Mouse (Mus musculus): ENCODE measurements at regions not wholly inside any gene's neighbourhood (a gene's known extent, or its start where the extent isn't known, plus 50 kb on each side); places are given as distances from the start of the nearest gene placed in this dataset.

GRCm38 (mm10) chr8:39344731-39345130 is 1330.1 kb upstream of the Adam24 start:
- H3K79me2 ChIP-seq (ENCODE audit: control insufficient read depth, insufficient read depth, low read length, poor library complexity) = no peaks in the 10 kb centered on the region
- DNase-seq (ENCODE audit: low read depth, low spot score) = no peak
- H3K4me1 ChIP-seq (ENCODE audit: control insufficient read depth in 1 of 2, insufficient read depth in 2 of 2, low read length in 2 of 2) = no peaks in the 10 kb centered on the region
- no peaks in the 10 kb centered on the region for H3K9me3 ChIP-seq (replicated peaks; ENCODE audit: insufficient read depth, low read length)
- no peak for TF ChIP-seq MAFK (IDR thresholded peaks at IDR 0.05; ENCODE audit: borderline replicate concordance, low read depth, low read length)
- H3K9ac ChIP-seq (ENCODE audit: control insufficient read depth, low read depth, low read length, poor library complexity, severe bottlenecking) = no peak overlapping the region
- peaks cover 0 to 2% of the 10 kb centered on the region in 2 experiments; a peak in 1 of 4 replicates for H3K36me3 ChIP-seq (ENCODE audit: control insufficient read depth in 1 of 2, insufficient read depth in 2 of 2, low read length in 2 of 2)
- no peaks in the 10 kb centered on the region for H3K27me3 ChIP-seq (ENCODE audit: control insufficient read depth in 1 of 2, insufficient read depth in 2 of 2, low read length in 2 of 2)
- no peak overlapping the region for H3K27ac ChIP-seq (ENCODE audit: control insufficient read depth, low read depth, low read length)
- H3K4me3 ChIP-seq (ENCODE audit: control insufficient read depth in 1 of 2, insufficient read depth in 1 of 2, low read depth in 2 of 2, low read length in 2 of 2) = no peak overlapping the region

- Histone ChIP-seq H3K27me3 (ENCODE audit: control insufficient read depth in 1 of 2, insufficient read depth in 2 of 2, low read length in 2 of 2) (no peaks in the 10 kb centered on the region), H3K4me1 (ENCODE audit: control insufficient read depth in 1 of 2, insufficient read depth in 2 of 2, low read length in 2 of 2) (no peaks in the 10 kb centered on the region), H3K27ac (ENCODE audit: control insufficient read depth, low read depth, low read length) (no peak overlapping the region), H3K79me2 (ENCODE audit: control insufficient read depth, insufficient read depth, low read length, poor library complexity) (no peaks in the 10 kb centered on the region), H3K36me3 (ENCODE audit: control insufficient read depth in 1 of 2, insufficient read depth in 2 of 2, low read length in 2 of 2) (peaks cover 0 to 2% of the 10 kb centered on the region in 2 experiments; a peak in 1 of 4 replicates), H3K4me3 (ENCODE audit: control insufficient read depth in 1 of 2, insufficient read depth in 1 of 2, low read depth in 2 of 2, low read length in 2 of 2) (no peak overlapping the region), H3K9ac (ENCODE audit: control insufficient read depth, low read depth, low read length, poor library complexity, severe bottlenecking) (no peak overlapping the region), H3K9me3 (replicated peaks; ENCODE audit: insufficient read depth, low read length) (no peaks in the 10 kb centered on the region)
- DNase-seq (ENCODE audit: low read depth, low spot score) = no peak
- TF ChIP-seq GATA1 (IDR thresholded peaks at IDR 0.05; ENCODE audit: low read depth, low read length) (no peak), CHD2 (IDR thresholded peaks at IDR 0.05; ENCODE audit: low read length) (no peak), RCOR1 (IDR thresholded peaks at IDR 0.05; ENCODE audit: low read depth, low read length) (no peak), TCF12 (IDR thresholded peaks at IDR 0.05; ENCODE audit: low read depth, low read length) (no peak), MYB (IDR thresholded peaks at IDR 0.05; ENCODE audit: low read depth, low read length) (no peak), EP300 (IDR thresholded peaks at IDR 0.05; ENCODE audit: low read depth in 1 of 2, low read length in 2 of 2) (no peak), TBP (IDR thresholded peaks at IDR 0.05; ENCODE audit: low read depth, low read length) (no peak), ZC3H11A (IDR thresholded peaks at IDR 0.05; ENCODE audit: low read depth, low read length) (no peak), E2F4 (IDR thresholded peaks at IDR 0.05; ENCODE audit: borderline replicate concordance, low read depth, low read length) (no peak)
These were observed 1328.4 kb upstream of the Adam24 start for GRCm38 (mm10) chr8:39346471-39346870.

DNA sequence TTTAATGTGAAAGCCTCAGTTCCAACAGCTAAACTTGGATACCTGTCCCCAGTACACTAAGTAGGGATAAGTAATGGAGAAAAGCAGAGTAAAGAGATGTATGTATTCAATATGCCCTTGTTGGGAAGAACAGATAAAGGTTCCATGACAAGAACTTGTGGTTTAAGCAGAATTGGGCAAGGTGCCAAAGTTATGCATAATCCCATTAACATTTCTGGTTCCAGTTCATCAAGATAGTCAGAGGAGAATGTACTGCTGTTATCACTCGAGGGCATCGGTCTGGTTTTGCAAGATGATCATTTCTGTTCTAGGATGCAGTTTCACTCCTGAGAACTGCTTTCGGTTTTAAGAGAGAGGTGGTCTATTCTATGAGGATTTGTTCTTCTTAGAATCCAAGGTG is 1325.9 kb upstream of the Adam24 start:
- Histone ChIP-seq H3K27me3 (ENCODE audit: control insufficient read depth in 1 of 2, insufficient read depth in 2 of 2, low read length in 2 of 2) (no peaks in the 10 kb centered on the region), H3K79me2 (ENCODE audit: control insufficient read depth, insufficient read depth, low read length, poor library complexity) (no peaks in the 10 kb centered on the region), H3K9ac (ENCODE audit: control insufficient read depth, low read depth, low read length, poor library complexity, severe bottlenecking) (no peak overlapping the region), H3K9me3 (replicated peaks; ENCODE audit: insufficient read depth, low read length) (no peaks in the 10 kb centered on the region), H3K4me3 (ENCODE audit: control insufficient read depth in 1 of 2, insufficient read depth in 1 of 2, low read depth in 2 of 2, low read length in 2 of 2) (0 out of 4 replicates have a peak overlapping the region, but pooled peaks of 1 of the 2 experiments have one; percentile 15), H3K27ac (ENCODE audit: control insufficient read depth, low read depth, low read length) (no peak overlapping the region), H3K36me3 (ENCODE audit: control insufficient read depth in 1 of 2, insufficient read depth in 2 of 2, low read length in 2 of 2) (peaks cover 0 to 2% of the 10 kb centered on the region in 2 experiments; a peak in 1 of 4 replicates), H3K4me1 (ENCODE audit: control insufficient read depth in 1 of 2, insufficient read depth in 2 of 2, low read length in 2 of 2) (no peaks in the 10 kb centered on the region)
- TF ChIP-seq TCF12 (IDR thresholded peaks at IDR 0.05; ENCODE audit: low read depth, low read length) (0 out of 2 replicates have a peak, but pooled peaks have one; percentile 13), BHLHE40 (IDR thresholded peaks at IDR 0.05; ENCODE audit: borderline replicate concordance, low read depth, low read length) (no peak), MEF2A (IDR thresholded peaks at IDR 0.05; ENCODE audit: extremely low read depth, insufficient replicate concordance, low read depth, low read length, poor library complexity, severe bottlenecking) (no peak), GATA1 (IDR thresholded peaks at IDR 0.05; ENCODE audit: low read depth, low read length) (peak; percentile 32; the same call in 1 of the 2 replicates), ZKSCAN1 (IDR thresholded peaks at IDR 0.05; ENCODE audit: low read depth, low read length) (no peak), MAZ (IDR thresholded peaks at IDR 0.05; ENCODE audit: low read depth, low read length) (no peak), MYC (IDR thresholded peaks at IDR 0.05; ENCODE audit: low read depth, low read length) (no peak), CTCF (IDR thresholded peaks at IDR 0.05 in 2 of 3, conservative IDR thresholded peaks at IDR 0.05 in 1 of 3; ENCODE audit: control insufficient read depth in 1 of 3, insufficient read depth in 1 of 3, low read depth in 2 of 3, low read length in 3 of 3, poor library complexity in 1 of 3, severe bottlenecking in 1 of 3) (no peak), EP300 (IDR thresholded peaks at IDR 0.05; ENCODE audit: low read depth in 1 of 2, low read length in 2 of 2) (peak; percentile 10 to 23; a peak in 1 of 4 replicates)
- DNase-seq (ENCODE audit: low read depth, low spot score) = peak; percentile 66

Measured in MEL (cell line).